Mouse (Mus musculus): ENCODE measurements around the gene Lrfn3.

DNA sequence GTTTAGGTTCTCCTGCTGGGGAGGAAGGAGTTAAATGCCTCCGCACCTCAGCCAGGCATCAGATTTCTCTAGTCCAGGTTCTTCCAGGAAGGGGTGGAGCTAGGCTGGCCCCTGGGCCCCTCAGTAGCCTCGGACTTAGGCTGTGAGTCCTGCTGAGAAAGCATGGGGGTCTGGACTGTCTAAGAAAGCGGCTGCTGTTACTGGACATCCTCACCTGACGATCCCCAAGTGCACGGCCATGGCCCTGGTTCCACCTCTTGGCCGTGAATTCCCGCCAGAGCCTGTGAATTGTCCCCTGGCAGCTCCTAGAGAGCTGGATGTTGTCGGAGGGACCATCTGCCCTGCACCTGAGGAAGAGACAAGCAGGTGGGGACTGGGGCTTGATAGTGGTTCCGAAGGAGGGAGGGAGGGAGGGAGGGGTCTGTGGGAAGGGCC is 47.8 kb downstream of the Lrfn3 start, which contains the start of gene Syne4:
- no peak for TF ChIP-seq GATA1 (IDR thresholded peaks at IDR 0.05; ENCODE audit: borderline replicate concordance, low read length)
- no peak for TF ChIP-seq FLI1 (IDR thresholded peaks at IDR 0.05; ENCODE audit: low read length)
